Mouse (Mus musculus) liver, adult 2 months (tissue): ENCODE data around the gene Tspan11.

Experiments used
- CTCF ChIP-seq: fragments of 200-500 bp; IDR thresholded peaks from 2 replicates; pipeline ENCODE4 v1.5.1; 2011; ENCODE audit warnings: low read depth, low read length, control low read depth
- POLR2A ChIP-seq: fragments of 200-500 bp; IDR thresholded peaks from 2 replicates; pipeline ENCODE4 v1.6.1; 2011; ENCODE audit warnings: low read length, control low read depth; ENCODE audit not compliant: insufficient read depth; ENCODE audit errors: extremely low read depth

DNA sequence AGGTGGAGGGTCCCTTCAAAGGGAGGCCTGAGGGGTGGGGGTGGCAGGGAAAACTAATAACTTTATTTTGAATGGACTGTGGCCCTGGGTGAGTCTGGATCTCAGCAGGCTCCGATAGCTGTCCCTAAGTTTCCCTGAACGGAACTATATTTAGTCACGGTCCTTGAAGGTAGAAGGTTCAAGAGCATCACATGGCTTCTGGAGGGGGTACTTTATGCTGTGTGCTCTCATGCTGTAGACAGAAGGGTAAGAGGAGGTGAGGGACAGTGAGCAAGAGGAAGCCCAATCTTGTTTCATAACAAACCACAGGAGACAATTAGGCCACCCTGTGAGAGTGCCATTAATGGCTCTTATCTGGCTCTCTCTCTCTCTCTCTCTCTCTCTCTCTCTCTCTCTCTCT is 10.0 kb downstream of the Tspan11 start:
- no peak for TF ChIP-seq CTCF
- no peak for TF ChIP-seq POLR2A
